Mouse (Mus musculus) hematopoietic stem cell, adult 5-6 weeks (primary cell): ENCODE results near the gene Pgbd5. TPM values are rescaled to one million over a fixed set of nuclear protein-coding genes. Genes with fewer than 3 reads are reported as not detected.

Experiments
- ATAC-seq, 2 experiments: fragments of 125-278 bp in 1 of 2; replicated peaks in 1 of 2; 2 replicates each; pipeline ENCODE4 v1.8.0; 2016 to 2017; ENCODE audit warnings: inconsistent platforms in 2 of 2, mild to moderate bottlenecking in 2 of 2, moderate number of reproducible peaks in 2 of 2, low read depth in 1 of 2, moderate TSS enrichment in 1 of 2; ENCODE audit not compliant: low FRiP score in 2 of 2, poor library complexity in 2 of 2, severe bottlenecking in 2 of 2, insufficient read depth in 1 of 2, low TSS enrichment in 1 of 2
- total RNA-seq: library from RNA; stranded (forward); fragments of 172-1452, 232-1000 nt; gene quantifications from 2 replicates; pipeline ENCODE4 v1.2.3, GENCODE M21; 2017

Gene Pgbd5
- total RNA-seq, 1 experiment from 2014 or later, result not detected

DNA sequence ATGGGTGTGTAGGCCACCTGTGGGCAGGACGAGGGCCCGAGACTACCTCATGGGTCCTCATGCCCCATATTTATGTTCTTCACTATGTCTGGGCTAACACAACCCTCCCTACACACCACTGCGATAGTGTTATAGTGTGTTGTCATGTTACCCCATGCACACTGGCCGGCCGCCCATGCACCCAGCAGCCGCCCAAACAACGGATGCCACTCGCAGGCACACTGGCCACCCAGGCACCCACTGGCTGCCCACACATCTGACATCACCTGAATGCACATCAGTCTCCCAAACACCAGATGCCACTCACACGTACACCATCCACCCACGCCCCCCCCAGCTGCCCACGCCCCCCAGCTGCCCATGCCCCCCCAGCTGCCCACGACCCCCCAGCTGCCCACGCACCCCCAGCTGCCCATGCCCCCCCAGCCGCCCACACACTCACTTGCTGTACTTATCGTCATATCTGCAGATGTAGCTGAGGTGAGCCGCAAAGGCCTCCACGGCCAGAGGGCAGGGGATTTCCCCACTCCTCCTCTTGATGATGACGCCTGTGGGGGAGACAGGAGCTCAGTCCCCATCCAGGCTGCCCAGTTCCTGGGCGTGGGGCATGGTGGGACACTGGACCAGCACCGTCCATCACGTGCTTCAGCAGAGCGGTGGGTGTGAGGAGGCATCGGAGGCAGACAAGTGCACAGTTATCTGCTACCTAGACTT, 67.9 kb downstream of the Pgbd5 start:
- no peak for ATAC-seq

DNA sequence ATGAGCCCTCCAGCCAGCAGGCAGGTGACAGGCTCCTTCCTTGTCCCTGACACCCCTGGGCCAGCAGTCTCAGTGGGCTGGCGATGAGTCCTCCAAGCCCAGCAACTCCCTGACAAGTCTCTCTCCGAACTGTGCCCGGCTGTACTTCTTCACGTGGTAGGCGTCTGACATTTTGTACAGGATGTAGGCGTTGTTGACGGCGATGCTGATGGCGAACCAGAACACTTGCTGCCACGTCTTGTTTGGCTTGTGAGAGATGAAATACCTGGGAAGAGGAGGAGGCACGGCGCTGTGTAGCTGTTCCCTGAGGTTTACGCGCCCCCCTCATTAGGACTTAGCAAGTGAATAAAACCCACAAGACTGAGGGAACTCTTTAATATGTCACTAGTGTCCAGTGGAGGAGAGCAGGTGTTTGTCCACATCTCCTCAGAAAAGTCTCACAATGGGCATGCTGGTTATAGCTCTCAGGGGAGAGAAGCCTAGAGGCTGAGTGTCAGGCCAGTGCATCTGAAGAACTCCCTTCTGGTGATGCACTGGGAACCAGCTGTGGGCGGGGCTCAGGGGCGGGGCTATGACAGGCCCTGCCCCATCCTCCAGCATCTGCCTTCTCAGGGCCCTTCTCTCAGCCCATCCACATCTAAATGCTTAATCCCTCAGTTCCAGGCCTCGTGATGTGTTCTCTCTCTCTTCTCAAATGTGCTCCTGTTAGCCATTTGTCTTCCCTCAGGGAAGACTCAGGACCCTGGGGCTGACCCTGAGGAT, 68.9 kb downstream of the Pgbd5 start:
- ATAC-seq, result no peak

- ATAC-seq, result peak; percentile 76 to 82
These were observed 71.2 kb downstream of the Pgbd5 start for GRCm38 (mm10) chr8:124368213-124368612.

DNA sequence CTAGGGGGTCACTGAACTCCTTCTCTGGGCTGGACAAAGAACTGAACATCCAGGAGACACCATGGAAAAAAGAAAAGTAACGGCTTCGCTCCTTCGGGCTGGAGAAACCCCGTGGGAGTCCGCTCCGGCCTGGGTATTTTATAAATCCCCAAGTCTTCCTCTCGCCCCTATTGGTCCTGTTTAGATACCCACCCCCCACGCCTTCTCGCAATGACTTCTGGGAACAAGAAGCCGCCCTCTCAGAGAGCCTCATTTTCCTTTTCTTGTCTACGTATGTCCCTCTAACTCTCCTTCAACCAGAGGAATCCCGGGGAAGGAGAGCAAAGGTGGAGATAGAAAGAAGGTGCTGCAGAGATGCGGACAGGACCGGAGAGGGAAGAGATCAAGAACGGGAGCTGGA, 76.1 kb downstream of the Pgbd5 start:
- ATAC-seq, result no peak

DNA sequence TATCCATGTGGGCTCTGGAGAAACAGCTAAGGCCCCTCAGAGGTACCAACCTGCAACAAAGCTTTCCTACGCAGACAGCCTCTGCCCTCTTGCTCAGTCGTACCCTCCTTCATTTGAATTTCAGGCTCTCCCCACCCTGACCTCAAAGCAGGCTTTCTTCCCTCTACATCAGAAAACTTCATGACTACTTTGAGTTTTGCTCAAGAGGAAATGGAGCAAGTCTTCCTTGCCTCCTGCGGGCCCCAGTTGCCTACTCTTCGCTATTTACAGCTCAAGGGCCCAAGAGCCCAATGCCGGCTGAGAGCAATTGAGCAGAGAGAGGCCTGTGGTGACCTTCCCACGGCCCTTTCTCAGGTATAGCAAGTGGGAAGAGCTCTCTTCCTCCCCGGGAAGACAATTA, 76.9 kb downstream of the Pgbd5 start:
- ATAC-seq, result no peak; a peak in 1 of 4 replicates

- ATAC-seq, result no peak
These were observed 77.6 kb downstream of the Pgbd5 start for GRCm38 (mm10) chr8:124361773-124362427.

DNA sequence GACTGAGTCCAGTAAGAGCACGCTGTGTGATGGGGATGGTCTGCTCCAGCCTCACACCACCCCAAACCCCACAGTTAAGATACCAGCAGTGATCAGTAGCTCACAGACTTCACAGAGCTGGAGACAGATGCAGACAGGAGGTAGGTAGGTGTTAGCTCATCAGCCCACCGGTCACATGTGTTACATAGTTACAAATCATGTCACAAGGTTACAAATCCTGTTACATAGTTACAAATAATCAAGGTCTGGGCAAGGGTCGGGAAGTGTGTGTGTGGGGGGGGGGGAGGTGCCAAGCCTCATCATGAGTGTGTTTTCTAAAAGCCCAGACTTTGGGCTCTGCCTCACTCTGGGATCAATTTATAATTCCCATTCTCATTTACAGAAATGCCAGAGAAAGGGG, 78.5 kb downstream of the Pgbd5 start:
- ATAC-seq, result no peak

- no peak for ATAC-seq
These were observed 87.8 kb downstream of the Pgbd5 start for GRCm38 (mm10) chr8:124351636-124352035.

GRCm38 (mm10) chr8:124349663-124350062, 89.8 kb downstream of the Pgbd5 start:
- peak; percentile 43 to 74; a peak in 2 of 4 replicates for ATAC-seq

GRCm38 (mm10) chr8:124348087-124348486, 91.4 kb downstream of the Pgbd5 start:
- no peak for ATAC-seq

DNA sequence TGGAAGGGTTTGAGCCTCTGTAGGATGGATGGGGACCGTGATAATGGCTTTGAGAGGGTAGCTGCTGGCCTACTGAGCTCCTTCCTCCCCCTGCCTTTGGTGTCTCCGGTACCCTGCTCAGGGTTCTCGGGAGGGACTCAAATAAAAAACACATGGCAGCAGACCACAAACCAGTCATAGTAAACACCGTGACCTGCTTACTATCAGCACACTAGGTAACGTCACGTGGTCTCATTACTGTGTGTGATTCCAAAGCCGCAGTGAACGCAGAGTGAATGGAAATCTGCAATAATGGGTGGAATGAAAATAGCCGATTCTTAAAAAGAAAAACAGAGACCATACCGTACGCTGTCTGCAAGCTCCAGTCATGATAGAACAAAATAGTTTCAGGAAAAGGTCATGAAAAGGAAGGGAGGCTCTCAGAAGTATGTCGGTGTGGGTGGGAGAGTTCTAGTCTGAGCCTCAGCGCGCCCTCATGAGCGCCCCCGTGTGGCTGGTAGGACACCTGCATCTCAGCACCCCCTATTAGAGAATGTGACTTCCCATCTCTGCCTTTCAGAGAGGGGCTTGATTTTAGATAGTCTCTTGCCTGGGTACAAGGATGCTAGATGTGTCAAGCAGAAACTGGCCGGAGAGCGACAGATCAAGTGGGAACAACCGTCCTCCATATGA, 92.5 kb downstream of the Pgbd5 start:
- peak; percentile 50 to 62; a peak in 2 of 4 replicates for ATAC-seq

GRCm38 (mm10) chr8:124345098-124345497, 94.4 kb downstream of the Pgbd5 start:
- ATAC-seq, result no peak

GRCm38 (mm10) chr8:124343991-124344390, 95.5 kb downstream of the Pgbd5 start:
- ATAC-seq, result no peak

- ATAC-seq, result no peak
These were observed 96.3 kb downstream of the Pgbd5 start for GRCm38 (mm10) chr8:124343151-124343550.

DNA sequence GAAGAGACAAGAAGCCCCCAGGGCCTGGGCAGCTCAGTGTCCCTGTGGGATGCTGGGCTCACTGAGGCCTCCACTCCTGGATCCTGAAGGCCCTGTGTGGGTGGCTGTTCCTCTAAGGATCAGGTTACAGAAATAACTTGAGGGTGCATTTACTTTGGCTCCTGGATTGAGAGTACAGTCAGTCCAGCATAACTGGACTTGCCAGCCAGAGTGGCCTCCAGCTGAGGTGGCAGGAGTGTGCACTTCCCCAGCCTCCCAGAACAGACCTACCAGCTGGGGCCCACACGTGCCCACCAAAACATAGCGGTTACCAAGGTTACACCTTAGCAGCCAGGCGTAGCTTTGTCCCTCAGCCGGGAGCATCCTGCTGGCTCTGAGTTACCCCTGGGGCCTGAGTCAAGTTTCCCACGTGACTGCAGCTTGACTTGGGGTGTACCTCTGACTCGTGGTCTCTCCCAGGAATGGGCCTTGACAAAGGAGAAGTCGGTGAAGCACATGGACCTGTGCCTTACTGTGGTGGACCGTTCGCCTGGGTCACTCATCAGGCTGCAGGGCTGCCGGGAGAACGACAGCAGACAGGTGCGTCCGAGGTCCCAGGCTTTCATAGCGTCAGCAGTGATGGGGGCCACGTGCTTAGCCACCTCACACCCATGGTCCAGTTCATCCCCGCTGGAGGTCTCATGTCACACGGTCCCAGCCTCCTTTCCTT, 98.9 kb downstream of the Pgbd5 start:
- ATAC-seq, result 0 out of 4 replicates have a peak, but pooled peaks of 1 of the 2 experiments have one; percentile 6

DNA sequence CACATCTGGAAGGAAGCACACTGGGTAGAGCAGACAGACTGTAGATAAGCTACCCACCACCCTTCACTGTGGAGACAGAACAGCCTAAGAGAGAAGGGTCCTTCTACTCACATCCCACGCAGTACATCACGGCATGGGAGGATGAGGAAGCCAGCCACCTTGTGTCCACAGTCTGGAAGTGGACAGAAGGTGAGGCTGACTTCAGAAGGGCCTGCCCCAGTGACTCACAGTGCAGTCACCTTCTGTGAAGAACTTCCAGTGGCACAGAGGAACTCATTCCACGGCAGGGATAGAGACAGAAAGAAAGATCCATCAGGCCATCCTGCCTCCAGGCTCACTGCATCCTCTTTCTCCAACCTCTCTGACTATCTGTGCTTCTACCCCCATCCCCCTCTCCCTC, 99.7 kb downstream of the Pgbd5 start:
- no peak for ATAC-seq

GRCm38 (mm10) chr8:124336302-124336701, 103.2 kb downstream of the Pgbd5 start:
- ATAC-seq, result no peak
